Mouse (Mus musculus) hindbrain, embryonic 13.5 days (tissue): Measurements from ENCODE around the gene Xylt1. TPM values are rescaled to one million over a fixed set of nuclear protein-coding genes. Genes with fewer than 3 reads are reported as not detected.
A peak's percentile ranks its signal among the peaks of the same experiment; 100 is the strongest.

Experiments used
- ATAC-seq: fragments of 200-750 bp; cut with Nextera tagmentation; 2 replicates; pipeline ENCODE4 v1.8.0; 2017; ENCODE audit warnings: moderate TSS enrichment; ENCODE audit not compliant: low FRiP score
- H3K27ac ChIP-seq: fragments of 300-500 bp; sonication (generic); 2 replicates; pipeline ENCODE4 v1.5.1; 2015; ENCODE audit warnings: inconsistent platforms, mild to moderate bottlenecking, moderate library complexity
- H3K27me3 ChIP-seq: fragments of 300-500 bp; sonication (generic); 2 replicates; pipeline ENCODE4 v1.6.1; 2015; ENCODE audit warnings: mild to moderate bottlenecking, inconsistent platforms
- H3K36me3 ChIP-seq: fragments of 300-500 bp; sonication (generic); 2 replicates; pipeline ENCODE4 v1.6.1; 2015; ENCODE audit warnings: mild to moderate bottlenecking, inconsistent platforms
- H3K4me1 ChIP-seq: fragments of 300-500 bp; sonication (generic); replicated peaks from 2 replicates; pipeline ENCODE4 v1.6.1; 2015; ENCODE audit warnings: inconsistent platforms
- H3K4me2 ChIP-seq: fragments of 300-500 bp; sonication (generic); 2 replicates; pipeline ENCODE4 v1.6.1; 2015; ENCODE audit warnings: inconsistent platforms, mild to moderate bottlenecking, moderate library complexity
- H3K4me3 ChIP-seq: fragments of 300-500 bp; sonication (generic); 2 replicates; pipeline ENCODE4 v1.5.1; 2015; ENCODE audit warnings: mild to moderate bottlenecking, inconsistent platforms
- H3K9ac ChIP-seq: fragments of 300-500 bp; sonication (generic); 2 replicates; pipeline ENCODE4 v1.6.1; 2015; ENCODE audit warnings: mild to moderate bottlenecking, inconsistent platforms
- H3K9me3 ChIP-seq: fragments of 300-500 bp; sonication (generic); 2 replicates; pipeline ENCODE4 v1.6.1; 2016; ENCODE audit warnings: inconsistent platforms
- WGBS: fragments of 180-500 bp; shearing (Covaris S2); methylation state at CpG from one replicate; pipeline ENCODE4 v1.1.7; 2015; 5-methylcytosine and 5-hydroxymethylcytosine counted together
- polyA plus RNA-seq: library from polyadenylated mRNA; unstranded; fragments of >200 nt; fragmentation: Nextera tagmentation; extraction: Ambion mirVana; gene quantifications from 2 replicates; pipeline ENCODE4 v1.2.1, GENCODE M21; 2015

Xylt1 gene
- polyA plus RNA-seq, 1 experiment from 2014 or later: 2.3 TPM

GRCm38 (mm10) chr7:117443215-117443614 lies 62.4 kb downstream of the Xylt1 start:
- H3K4me1 ChIP-seq: peaks cover 16% of the 10 kb centered on the region
- no peak overlapping the region for H3K9ac ChIP-seq
- H3K36me3 ChIP-seq: no peaks in the 10 kb centered on the region
- H3K9me3 ChIP-seq: no peaks in the 10 kb centered on the region
- H3K27me3 ChIP-seq: no peaks in the 10 kb centered on the region
- 95% methylated on average over 7 of the region's 7 CpGs for WGBS
- H3K27ac ChIP-seq: no peak overlapping the region
- H3K4me2 ChIP-seq: no peak overlapping the region
- no peak overlapping the region for H3K4me3 ChIP-seq
- no peak for ATAC-seq

GRCm38 (mm10) chr7:117445471-117445870 lies 64.7 kb downstream of the Xylt1 start:
- Histone ChIP-seq H3K4me1 (no peaks in the 10 kb centered on the region), H3K27ac (no peak overlapping the region), H3K9ac (no peak overlapping the region), H3K4me3 (no peak overlapping the region), H3K4me2 (no peak overlapping the region), H3K9me3 (no peaks in the 10 kb centered on the region), H3K27me3 (no peaks in the 10 kb centered on the region), H3K36me3 (no peaks in the 10 kb centered on the region)
- 58% methylated on average over 3 of the region's 3 CpGs for WGBS
- no peak for ATAC-seq

GRCm38 (mm10) chr7:117449605-117450004 lies 68.8 kb downstream of the Xylt1 start:
- peaks cover 12% of the 10 kb centered on the region for H3K4me1 ChIP-seq
- WGBS: 94% methylated on average over 5 of the region's 5 CpGs
- no peaks in the 10 kb centered on the region for H3K27me3 ChIP-seq
- no peak overlapping the region for H3K4me3 ChIP-seq
- H3K9me3 ChIP-seq: no peaks in the 10 kb centered on the region
- H3K27ac ChIP-seq: no peak overlapping the region
- no peak for ATAC-seq
- no peak overlapping the region for H3K9ac ChIP-seq
- no peak overlapping the region for H3K4me2 ChIP-seq
- H3K36me3 ChIP-seq: no peaks in the 10 kb centered on the region

- Histone ChIP-seq H3K9ac (no peak overlapping the region), H3K27me3 (no peaks in the 10 kb centered on the region), H3K9me3 (no peaks in the 10 kb centered on the region), H3K4me1 (peaks cover 12% of the 10 kb centered on the region), H3K36me3 (no peaks in the 10 kb centered on the region), H3K4me2 (no peak overlapping the region), H3K27ac (no peak overlapping the region), H3K4me3 (no peak overlapping the region)
- ATAC-seq: no peak
These were observed 70.4 kb downstream of the Xylt1 start for GRCm38 (mm10) chr7:117451212-117451611.

GRCm38 (mm10) chr7:117452269-117452668 lies 71.5 kb downstream of the Xylt1 start:
- no peak overlapping the region for H3K4me3 ChIP-seq

GRCm38 (mm10) chr7:117454789-117455548 lies 74.2 kb downstream of the Xylt1 start:
- Histone ChIP-seq H3K4me3 (no peak overlapping the region), H3K4me2 (no peak overlapping the region), H3K27me3 (no peaks in the 10 kb centered on the region), H3K27ac (no peak overlapping the region), H3K36me3 (no peaks in the 10 kb centered on the region), H3K9ac (no peak overlapping the region), H3K4me1 (peaks cover 12% of the 10 kb centered on the region), H3K9me3 (no peaks in the 10 kb centered on the region)
- WGBS: 89% methylated on average over 11 of the region's 11 CpGs
- no peak for ATAC-seq

More at GRCm38 (mm10) chr7:117452269-117452668, 71.5 kb downstream of the Xylt1 start:
- no peaks in the 10 kb centered on the region for H3K36me3 ChIP-seq
- no peaks in the 10 kb centered on the region for H3K9me3 ChIP-seq
- H3K4me1 ChIP-seq: peaks cover 12% of the 10 kb centered on the region
- 71% methylated on average over 2 of the region's 2 CpGs for WGBS
- no peaks in the 10 kb centered on the region for H3K27me3 ChIP-seq
- no peak overlapping the region for H3K4me2 ChIP-seq
- H3K27ac ChIP-seq: no peak overlapping the region
- no peak for ATAC-seq
- no peak overlapping the region for H3K9ac ChIP-seq

GRCm38 (mm10) chr7:117462196-117462935 lies 81.6 kb downstream of the Xylt1 start:
- H3K4me2 ChIP-seq: no peak overlapping the region
- WGBS: 45% methylated on average over 7 of the region's 7 CpGs
- ATAC-seq: peak; percentile 91

GRCm38 (mm10) chr7:117464956-117465355 lies 84.2 kb downstream of the Xylt1 start:
- H3K4me3 ChIP-seq: no peak overlapping the region
- no peak overlapping the region for H3K9ac ChIP-seq
- WGBS: 72% methylated on average over 4 of the region's 4 CpGs
- no peak overlapping the region for H3K27ac ChIP-seq
- ATAC-seq: no peak
- peaks cover 5% of the 10 kb centered on the region for H3K4me1 ChIP-seq
- no peaks in the 10 kb centered on the region for H3K27me3 ChIP-seq
- H3K9me3 ChIP-seq: no peaks in the 10 kb centered on the region
- H3K36me3 ChIP-seq: no peaks in the 10 kb centered on the region
- H3K4me2 ChIP-seq: no peak overlapping the region

More at GRCm38 (mm10) chr7:117462196-117462935, 81.6 kb downstream of the Xylt1 start:
- Histone ChIP-seq H3K9ac (no peak overlapping the region), H3K4me3 (no peak overlapping the region), H3K9me3 (no peaks in the 10 kb centered on the region), H3K27ac (peak overlapping the region; percentile 62), H3K4me1 (peaks cover 5% of the 10 kb centered on the region), H3K36me3 (no peaks in the 10 kb centered on the region), H3K27me3 (no peaks in the 10 kb centered on the region)

GRCm38 (mm10) chr7:117466006-117466780 lies 85.4 kb downstream of the Xylt1 start:
- Histone ChIP-seq H3K4me1 (peaks cover 5% of the 10 kb centered on the region), H3K4me2 (no peak overlapping the region), H3K9ac (no peak overlapping the region), H3K4me3 (no peak overlapping the region), H3K27me3 (no peaks in the 10 kb centered on the region), H3K9me3 (no peaks in the 10 kb centered on the region), H3K27ac (no peak overlapping the region), H3K36me3 (no peaks in the 10 kb centered on the region)
- no peak for ATAC-seq
- whole genome bisulfite sequencing: 97% methylated on average over 7 of the region's 7 CpGs

GRCm38 (mm10) chr7:117470243-117470802 lies 89.5 kb downstream of the Xylt1 start:
- Histone ChIP-seq H3K4me3 (no peak overlapping the region), H3K9ac (no peak overlapping the region), H3K9me3 (no peaks in the 10 kb centered on the region), H3K4me2 (no peak overlapping the region), H3K36me3 (no peaks in the 10 kb centered on the region), H3K27me3 (peaks cover 3% of the 10 kb centered on the region; the same call in 1 of the 2 replicates), H3K27ac (no peak overlapping the region), H3K4me1 (peaks cover 35% of the 10 kb centered on the region)
- no peak for ATAC-seq
- 82% methylated on average over 3 of the region's 3 CpGs for WGBS

- Histone ChIP-seq H3K4me1 (peaks cover 35% of the 10 kb centered on the region), H3K27ac (peak overlapping the region; percentile 71), H3K36me3 (no peaks in the 10 kb centered on the region), H3K9ac (no peak overlapping the region), H3K4me3 (no peak overlapping the region), H3K4me2 (peak overlapping the region; percentile 1; the same call in 1 of the 2 replicates), H3K27me3 (peaks cover 8% of the 10 kb centered on the region; the same call in 1 of the 2 replicates), H3K9me3 (no peaks in the 10 kb centered on the region)
- 31% methylated on average over 11 of the region's 11 CpGs for WGBS
- ATAC-seq: peak; percentile 75
These were observed 91.4 kb downstream of the Xylt1 start for GRCm38 (mm10) chr7:117472055-117472780.
